Mouse (Mus musculus) spleen, postnatal 0 days (tissue): ENCODE data around the gene Ppargc1a. TPM values are rescaled to one million over a fixed set of nuclear protein-coding genes. Genes with fewer than 3 reads are reported as not detected.

Experiments used
- polyA plus RNA-seq: library from polyadenylated mRNA; unstranded; fragments of >200 nt; fragmentation: Nextera tagmentation; extraction: Ambion mirVana; gene quantifications from 2 replicates; pipeline ENCODE4 v1.2.1, GENCODE M21; 2015

The Ppargc1a gene
- 0.21 and 0.46 TPM in 2 replicates for polyA plus RNA-seq

GRCm38 (mm10) chr5:51567659-51568058, at the start of gene Ppargc1a:
Gene Ppargc1a, minus strand, starts transcription at chr5:51567726.

